Mouse (Mus musculus) megakaryocyte, embryonic 14.5 days (primary cell): ENCODE measurements around the gene Cnot11. TPM values are rescaled to one million over a fixed set of nuclear protein-coding genes. Genes with fewer than 3 reads are reported as not detected.

Experiments used
- H3K27me3 ChIP-seq: replicated peaks from 2 replicates; pipeline ENCODE3; 2012; ENCODE audit warnings: inconsistent platforms
- H3K36me3 ChIP-seq: replicated peaks from 2 replicates; pipeline ENCODE3; 2012; ENCODE audit warnings: low read length, inconsistent platforms, mixed read lengths
- H3K4me1 ChIP-seq: 2 replicates; pipeline ENCODE4 v1.6.1; 2012; ENCODE audit warnings: inconsistent platforms
- H3K4me3 ChIP-seq: replicated peaks from 2 replicates; pipeline ENCODE3; 2012; ENCODE audit warnings: moderate library complexity, mild to moderate bottlenecking, inconsistent platforms
- H3K9me3 ChIP-seq: 2 replicates; pipeline ENCODE4 v1.6.1; 2012; ENCODE audit warnings: inconsistent platforms
- FLI1 ChIP-seq: IDR thresholded peaks from 2 replicates; pipeline ENCODE4 v1.6.1; 2012; ENCODE audit warnings: low read length, inconsistent platforms, mixed read lengths
- GATA1 ChIP-seq: IDR thresholded peaks from 3 replicates; pipeline ENCODE4 v1.6.1; 2012; ENCODE audit warnings: mixed read lengths, low read length, inconsistent platforms, borderline replicate concordance
- polyA plus RNA-seq: library from polyadenylated mRNA; stranded (reverse); fragments of >175 nt; gene quantifications from 2 replicates; pipeline ENCODE4 v1.2.3, GENCODE M21; 2012; ENCODE audit warnings: low replicate concordance; ENCODE audit not compliant: insufficient read depth

Gene Cnot11
- polyA plus RNA-seq, 1 experiment, result 29.4 TPM

GRCm38 (mm10) chr1:39511775-39512174, 23.0 kb upstream of the Cnot11 start:
- Histone ChIP-seq H3K4me3 (no peak overlapping the region), H3K4me1 (peaks cover 10% of the 10 kb centered on the region; the same call in 1 of the 2 replicates), H3K36me3 (no peaks in the 10 kb centered on the region), H3K27me3 (peaks cover 40% of the 10 kb centered on the region), H3K9me3 (no peaks in the 10 kb centered on the region)
- TF ChIP-seq GATA1 (no peak), FLI1 (no peak)

GRCm38 (mm10) chr1:39512183-39512582, 22.6 kb upstream of the Cnot11 start:
- peaks cover 36% of the 10 kb centered on the region for H3K27me3 ChIP-seq
- H3K36me3 ChIP-seq, result no peaks in the 10 kb centered on the region
- no peak overlapping the region for H3K4me3 ChIP-seq
- TF ChIP-seq GATA1 (no peak), FLI1 (no peak)
- no peaks in the 10 kb centered on the region for H3K9me3 ChIP-seq
- H3K4me1 ChIP-seq, result peaks cover 10% of the 10 kb centered on the region; the same call in 1 of the 2 replicates

GRCm38 (mm10) chr1:39515303-39515991, 19.3 kb upstream of the Cnot11 start:
- Histone ChIP-seq H3K4me3 (no peak overlapping the region), H3K36me3 (peaks cover 3% of the 10 kb centered on the region), H3K27me3 (peaks cover 20% of the 10 kb centered on the region), H3K4me1 (peaks cover 5% of the 10 kb centered on the region; the same call in 1 of the 2 replicates), H3K9me3 (peaks cover 19% of the 10 kb centered on the region)
- TF ChIP-seq GATA1, result no peak
- no peak for TF ChIP-seq FLI1

- H3K4me3 ChIP-seq, result no peak overlapping the region
- peaks cover 12% of the 10 kb centered on the region for H3K4me1 ChIP-seq
- H3K9me3 ChIP-seq, result peaks cover 19% of the 10 kb centered on the region
- H3K36me3 ChIP-seq, result peaks cover 3% of the 10 kb centered on the region
- peaks cover 5% of the 10 kb centered on the region for H3K27me3 ChIP-seq
- TF ChIP-seq FLI1 (no peak), GATA1 (no peak)
These were observed 13.5 kb upstream of the Cnot11 start for GRCm38 (mm10) chr1:39521326-39521725.

- Histone ChIP-seq H3K27me3 (peaks cover 3% of the 10 kb centered on the region), H3K4me1 (peaks cover 24% of the 10 kb centered on the region), H3K9me3 (peaks cover 19% of the 10 kb centered on the region), H3K4me3 (no peak overlapping the region), H3K36me3 (peaks cover 3% of the 10 kb centered on the region)
- TF ChIP-seq GATA1 (no peak), FLI1 (no peak)
These were observed 12.3 kb upstream of the Cnot11 start for GRCm38 (mm10) chr1:39522519-39522918.

- H3K27me3 ChIP-seq, result no peaks in the 10 kb centered on the region
- peaks cover 44% of the 10 kb centered on the region for H3K4me1 ChIP-seq
- H3K9me3 ChIP-seq, result no peaks in the 10 kb centered on the region
- H3K4me3 ChIP-seq, result no peak overlapping the region
- no peak for TF ChIP-seq GATA1
- TF ChIP-seq FLI1, result no peak
- no peaks in the 10 kb centered on the region for H3K36me3 ChIP-seq
These were observed 9.0 kb upstream of the Cnot11 start for GRCm38 (mm10) chr1:39525763-39526162.

GRCm38 (mm10) chr1:39526371-39527167, 8.2 kb upstream of the Cnot11 start:
- H3K36me3 ChIP-seq, result no peaks in the 10 kb centered on the region
- H3K9me3 ChIP-seq, result no peaks in the 10 kb centered on the region
- no peak for TF ChIP-seq FLI1
- TF ChIP-seq GATA1, result no peak
- H3K4me3 ChIP-seq, result peak overlapping the region; percentile 56
- H3K27me3 ChIP-seq, result no peaks in the 10 kb centered on the region
- peaks cover 49% of the 10 kb centered on the region for H3K4me1 ChIP-seq

GRCm38 (mm10) chr1:39527432-39527831, 7.4 kb upstream of the Cnot11 start:
- Histone ChIP-seq H3K9me3 (no peaks in the 10 kb centered on the region), H3K27me3 (no peaks in the 10 kb centered on the region), H3K36me3 (no peaks in the 10 kb centered on the region), H3K4me1 (peaks cover 49% of the 10 kb centered on the region), H3K4me3 (peak overlapping the region; percentile 62)
- TF ChIP-seq GATA1 (no peak), FLI1 (no peak)

- TF ChIP-seq GATA1 (no peak), FLI1 (no peak)
- Histone ChIP-seq H3K27me3 (no peaks in the 10 kb centered on the region), H3K36me3 (no peaks in the 10 kb centered on the region), H3K4me1 (peaks cover 49% of the 10 kb centered on the region), H3K4me3 (no peak overlapping the region), H3K9me3 (no peaks in the 10 kb centered on the region)
These were observed 6.5 kb upstream of the Cnot11 start for GRCm38 (mm10) chr1:39528319-39528718.

- Histone ChIP-seq H3K9me3 (no peaks in the 10 kb centered on the region), H3K4me3 (peak overlapping the region; percentile 39), H3K36me3 (no peaks in the 10 kb centered on the region), H3K4me1 (peaks cover 61% of the 10 kb centered on the region), H3K27me3 (no peaks in the 10 kb centered on the region)
- TF ChIP-seq FLI1 (no peak), GATA1 (no peak)
These were observed 4.4 kb upstream of the Cnot11 start for GRCm38 (mm10) chr1:39530258-39530943.
